Mouse (Mus musculus) forebrain, embryonic 16.5 days (tissue): ENCODE results near the gene Nos2. TPM values are rescaled to one million over a fixed set of nuclear protein-coding genes. Genes with fewer than 3 reads are reported as not detected.

Source experiments
- ATAC-seq: fragments of 200-750 bp; cut with Nextera tagmentation; 2 replicates; pipeline ENCODE4 v1.8.0; 2017; ENCODE audit warnings: mild to moderate bottlenecking, moderate library complexity
- H3K27ac ChIP-seq: fragments of 300-500 bp; sonication (generic); 2 replicates; pipeline ENCODE4 v1.5.1; 2014; ENCODE audit warnings: low read length, control low read depth
- H3K27me3 ChIP-seq: fragments of 300-500 bp; sonication (generic); replicated peaks from 2 replicates; pipeline ENCODE4 v1.6.1; 2014; ENCODE audit warnings: low read length; ENCODE audit not compliant: control insufficient read depth, insufficient read depth
- H3K36me3 ChIP-seq: fragments of 300-500 bp; sonication (generic); 2 replicates; pipeline ENCODE4 v1.6.1; 2014; ENCODE audit not compliant: control insufficient read depth, insufficient read depth
- H3K4me1 ChIP-seq: fragments of 300-500 bp; sonication (generic); replicated peaks from 2 replicates; pipeline ENCODE4 v1.6.1; 2014; ENCODE audit warnings: low read length; ENCODE audit not compliant: control insufficient read depth, insufficient read depth
- H3K4me2 ChIP-seq: fragments of 300-500 bp; sonication (generic); 2 replicates; pipeline ENCODE4 v1.6.1; 2014; ENCODE audit warnings: mild to moderate bottlenecking, low read length, control low read depth
- H3K4me3 ChIP-seq: fragments of 300-500 bp; sonication (generic); replicated peaks from 2 replicates; pipeline ENCODE4 v1.5.1; 2014; ENCODE audit warnings: mild to moderate bottlenecking, low read length, control low read depth
- H3K9ac ChIP-seq: fragments of 300-500 bp; sonication (generic); replicated peaks from 2 replicates; pipeline ENCODE4 v1.6.1; 2014; ENCODE audit warnings: low read depth, low read length, control low read depth
- H3K9me3 ChIP-seq: fragments of 300-500 bp; sonication (generic); 2 replicates; pipeline ENCODE4 v1.6.1; 2016; ENCODE audit warnings: low read length; ENCODE audit not compliant: control insufficient read depth
- WGBS: fragments of 180-500 bp; shearing (Covaris S2); extraction: QIAGEN DNeasy Blood & Tissue Kit; methylation state at CpG from one replicate; pipeline ENCODE4 v1.1.7; 2014; 5-methylcytosine and 5-hydroxymethylcytosine counted together
- polyA plus RNA-seq: library from polyadenylated mRNA; unstranded; fragments of >200 nt; fragmentation: Nextera tagmentation; extraction: Ambion mirVana; gene quantifications from 2 replicates; pipeline ENCODE4 v1.2.1, GENCODE M21; 2015

Nos2 gene
- 1.2 and 1.4 TPM in 2 replicates for polyA plus RNA-seq

DNA sequence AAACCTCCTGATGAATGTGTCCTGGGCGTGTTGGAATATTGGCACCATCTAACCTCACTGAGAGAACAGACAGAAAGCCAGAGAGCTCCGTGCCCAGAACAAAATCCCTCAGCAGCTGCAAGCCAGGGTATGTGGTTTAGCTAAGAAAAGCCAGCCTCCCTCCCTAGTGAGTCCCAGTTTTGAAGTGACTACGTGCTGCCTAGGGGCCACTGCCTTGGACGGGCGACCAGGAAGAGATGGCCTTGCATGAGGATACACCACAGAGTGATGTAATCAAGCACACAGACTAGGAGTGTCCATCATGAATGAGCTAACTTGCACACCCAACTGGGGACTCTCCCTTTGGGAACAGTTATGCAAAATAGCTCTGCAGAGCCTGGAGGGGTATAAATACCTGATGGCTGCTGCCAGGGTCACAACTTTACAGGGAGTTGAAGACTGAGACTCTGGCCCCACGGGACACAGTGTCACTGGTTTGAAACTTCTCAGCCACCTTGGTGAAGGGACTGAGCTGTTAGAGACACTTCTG lies at the start of gene Nos2:
Nos2 (plus strand) TSS at position 377 of the 529 bp plus-strand sequence.
- peaks cover 6% of the 10 kb centered on the region for H3K4me1 ChIP-seq
- no peak within 1 kb of the TSS for H3K27ac ChIP-seq
- H3K27me3 ChIP-seq = peaks cover 23% of the 10 kb centered on the region
- no peak within 1 kb of the TSS for H3K4me2 ChIP-seq
- no peaks in the 10 kb centered on the region for H3K36me3 ChIP-seq
- H3K9me3 ChIP-seq = peaks cover 2% of the 10 kb centered on the region; the same call in 1 of the 2 replicates
- no peak for ATAC-seq
- H3K4me3 ChIP-seq = no peak within 1 kb of the TSS
- H3K9ac ChIP-seq = no peak within 1 kb of the TSS
- WGBS = 57% methylated on average over 6 of the region's 6 CpGs

DNA sequence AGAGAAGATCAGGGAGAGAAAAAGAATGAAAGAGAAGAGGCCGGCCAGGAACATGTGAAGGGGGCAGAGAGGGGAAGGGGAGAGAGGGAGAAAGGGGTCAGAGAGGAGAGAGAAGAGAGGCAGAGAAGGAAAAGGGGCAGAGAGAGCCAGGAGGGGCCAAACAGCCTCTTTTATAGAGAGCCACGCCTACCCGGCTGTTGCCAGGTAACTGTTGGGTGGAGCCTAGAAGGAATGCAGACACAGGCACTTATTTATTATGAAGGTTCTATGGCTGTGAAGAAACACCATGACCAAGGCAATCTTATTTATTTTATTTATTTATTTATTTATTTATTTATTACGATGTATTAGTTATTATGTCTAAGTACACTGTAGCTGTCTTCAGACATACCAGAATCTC lies 49.7 kb upstream of the Nos2 start:
- Histone ChIP-seq H3K9ac (no peak overlapping the region), H3K27ac (no peak overlapping the region), H3K4me2 (no peak overlapping the region), H3K9me3 (no peaks in the 10 kb centered on the region), H3K36me3 (no peaks in the 10 kb centered on the region), H3K4me1 (no peaks in the 10 kb centered on the region), H3K27me3 (no peaks in the 10 kb centered on the region), H3K4me3 (no peak overlapping the region)
- WGBS = 85% methylated on average over 4 of the region's 4 CpGs
- ATAC-seq = no peak

GRCm38 (mm10) chr11:78872782-78873181 lies 47.8 kb upstream of the Nos2 start:
- no peak for ATAC-seq
- Histone ChIP-seq H3K4me2 (no peak overlapping the region), H3K36me3 (no peaks in the 10 kb centered on the region), H3K27me3 (no peaks in the 10 kb centered on the region), H3K4me1 (no peaks in the 10 kb centered on the region), H3K27ac (no peak overlapping the region), H3K9ac (no peak overlapping the region), H3K4me3 (no peak overlapping the region), H3K9me3 (no peaks in the 10 kb centered on the region)
- WGBS = 77% methylated on average over 2 of the region's 2 CpGs

DNA sequence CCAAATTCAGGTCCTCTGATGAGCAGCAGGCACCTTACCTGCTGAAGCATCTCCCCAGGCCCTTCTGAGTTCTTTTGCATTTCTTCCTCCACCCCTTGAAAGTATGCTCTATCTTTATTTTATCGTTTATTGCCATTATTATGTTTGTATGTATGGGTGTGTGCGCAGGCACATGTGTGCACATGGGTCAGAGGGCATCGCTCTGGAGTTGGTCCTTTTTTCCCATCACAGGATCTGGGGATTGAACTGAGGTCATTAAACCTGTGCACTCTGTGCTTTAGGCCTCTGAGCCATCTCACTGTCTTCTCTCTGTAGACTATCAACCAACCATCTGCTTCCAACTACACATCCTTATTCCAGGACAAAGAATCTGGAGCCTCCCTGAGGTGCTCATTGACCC lies 40.9 kb upstream of the Nos2 start:
- Histone ChIP-seq H3K4me1 (no peaks in the 10 kb centered on the region), H3K36me3 (no peaks in the 10 kb centered on the region), H3K4me3 (no peak overlapping the region), H3K27ac (no peak overlapping the region), H3K27me3 (no peaks in the 10 kb centered on the region), H3K9ac (no peak overlapping the region), H3K9me3 (no peaks in the 10 kb centered on the region), H3K4me2 (no peak overlapping the region)
- WGBS = 94% methylated on average over 3 of the region's 3 CpGs
- ATAC-seq = no peak

DNA sequence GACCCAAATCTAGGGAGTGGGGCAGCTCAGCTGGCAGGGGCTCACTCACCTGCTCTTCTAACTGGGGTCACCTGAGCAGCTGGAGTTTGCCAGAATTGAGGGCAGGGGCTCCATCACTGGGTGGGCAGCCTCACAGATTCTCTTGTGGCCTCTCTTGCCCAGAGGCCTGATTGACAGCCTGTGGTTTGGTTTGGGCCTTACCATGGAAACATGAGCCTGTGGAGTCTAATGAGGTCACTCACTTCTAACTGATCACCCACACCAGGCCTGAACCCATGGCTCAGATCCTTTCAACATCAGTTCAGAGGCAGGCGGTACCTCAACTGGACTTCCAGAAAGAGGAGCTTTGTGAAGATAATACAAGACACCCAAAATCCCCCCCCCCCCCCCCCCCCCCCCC lies 33.9 kb upstream of the Nos2 start:
- peaks cover 17% of the 10 kb centered on the region for H3K4me1 ChIP-seq
- H3K4me3 ChIP-seq = no peak overlapping the region
- peak overlapping the region; percentile 69 for H3K27ac ChIP-seq
- peak; percentile 56 for ATAC-seq
- no peaks in the 10 kb centered on the region for H3K36me3 ChIP-seq
- 11% methylated on average over 1 of the region's 1 CpGs for WGBS
- no peaks in the 10 kb centered on the region for H3K9me3 ChIP-seq
- H3K27me3 ChIP-seq = no peaks in the 10 kb centered on the region
- peak overlapping the region; percentile 23 for H3K4me2 ChIP-seq
- no peak overlapping the region for H3K9ac ChIP-seq

DNA sequence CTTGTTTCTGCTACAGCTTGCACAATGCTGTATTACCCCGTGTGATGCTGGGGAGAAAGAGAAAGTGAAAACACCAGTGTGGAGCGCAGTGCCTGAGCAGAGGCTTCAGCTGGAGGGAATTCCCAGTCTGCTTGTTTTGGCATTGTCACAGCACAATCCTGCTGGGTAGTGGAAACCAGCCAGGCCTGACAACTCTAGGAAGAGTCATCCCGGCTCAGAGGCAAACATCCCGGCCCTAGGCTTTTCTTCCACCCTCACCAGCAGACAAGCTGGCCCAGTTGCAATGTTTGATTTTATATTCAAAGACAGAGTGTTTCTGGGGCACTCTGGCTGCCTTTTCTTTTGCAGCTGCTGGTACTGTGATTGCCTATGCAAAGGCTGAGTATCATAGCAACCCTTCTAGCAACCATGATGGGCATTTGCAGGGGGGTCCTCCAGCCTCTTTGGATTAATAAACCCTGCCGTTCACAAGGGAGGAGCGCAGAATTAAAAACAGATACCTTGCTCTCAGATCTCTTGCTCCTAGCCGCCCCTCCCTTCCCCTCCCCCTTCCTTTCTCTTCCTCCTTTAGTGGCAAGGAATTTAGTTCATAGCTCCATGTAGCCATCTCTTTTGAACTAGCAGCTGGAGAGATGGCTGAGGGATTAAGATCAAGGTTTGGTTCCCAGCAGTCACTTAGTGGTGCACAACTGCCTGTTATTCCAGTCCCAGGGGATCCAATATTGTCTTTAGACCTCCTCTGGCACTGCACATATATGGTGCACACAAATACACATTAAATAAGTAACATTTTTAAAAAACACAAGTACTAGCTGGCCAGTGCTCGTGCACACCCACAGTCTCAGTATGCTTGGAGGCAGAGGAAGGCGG lies 33.2 kb upstream of the Nos2 start:
- H3K9ac ChIP-seq = no peak overlapping the region
- ATAC-seq = peak; percentile 93
- H3K4me3 ChIP-seq = no peak overlapping the region
- H3K4me1 ChIP-seq = peaks cover 17% of the 10 kb centered on the region
- H3K27ac ChIP-seq = peak overlapping the region; percentile 69
- no peaks in the 10 kb centered on the region for H3K9me3 ChIP-seq
- peak overlapping the region; percentile 25 for H3K4me2 ChIP-seq
- no peaks in the 10 kb centered on the region for H3K36me3 ChIP-seq
- H3K27me3 ChIP-seq = no peaks in the 10 kb centered on the region
- 16% methylated on average over 9 of the region's 9 CpGs for WGBS

DNA sequence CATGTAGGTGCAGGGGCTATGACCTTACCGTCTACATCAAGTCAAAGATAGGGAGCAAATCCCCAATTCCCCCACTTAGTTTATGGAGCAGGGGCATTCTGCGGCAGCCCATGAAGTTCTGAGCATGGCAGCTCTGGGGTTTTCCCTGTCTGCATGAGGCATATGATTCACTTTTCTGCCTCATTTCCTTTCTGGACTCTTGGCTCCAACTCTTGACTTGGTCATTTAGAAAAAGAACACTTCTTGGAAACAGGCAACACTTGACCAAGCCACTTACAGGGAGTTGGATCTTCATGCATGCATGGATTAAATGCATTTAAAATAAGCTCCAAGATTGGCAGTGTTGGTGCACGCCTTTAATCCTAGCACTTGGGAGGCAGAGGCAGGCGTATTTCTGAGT lies 31.4 kb upstream of the Nos2 start:
- H3K4me2 ChIP-seq = no peak overlapping the region
- no peaks in the 10 kb centered on the region for H3K27me3 ChIP-seq
- peaks cover 17% of the 10 kb centered on the region for H3K4me1 ChIP-seq
- H3K9me3 ChIP-seq = no peaks in the 10 kb centered on the region
- no peak overlapping the region for H3K27ac ChIP-seq
- ATAC-seq = no peak
- 89% methylated on average over 4 of the region's 4 CpGs for WGBS
- no peak overlapping the region for H3K4me3 ChIP-seq
- no peak overlapping the region for H3K9ac ChIP-seq
- H3K36me3 ChIP-seq = no peaks in the 10 kb centered on the region

GRCm38 (mm10) chr11:78896357-78897123 lies 24.0 kb upstream of the Nos2 start:
- Histone ChIP-seq H3K4me2 (no peak overlapping the region), H3K9ac (no peak overlapping the region), H3K9me3 (no peaks in the 10 kb centered on the region; the same call in 1 of the 2 replicates), H3K4me1 (no peaks in the 10 kb centered on the region), H3K4me3 (no peak overlapping the region), H3K27ac (no peak overlapping the region), H3K36me3 (no peaks in the 10 kb centered on the region), H3K27me3 (no peaks in the 10 kb centered on the region)
- 72% methylated on average over 7 of the region's 7 CpGs for WGBS
- no peak for ATAC-seq

DNA sequence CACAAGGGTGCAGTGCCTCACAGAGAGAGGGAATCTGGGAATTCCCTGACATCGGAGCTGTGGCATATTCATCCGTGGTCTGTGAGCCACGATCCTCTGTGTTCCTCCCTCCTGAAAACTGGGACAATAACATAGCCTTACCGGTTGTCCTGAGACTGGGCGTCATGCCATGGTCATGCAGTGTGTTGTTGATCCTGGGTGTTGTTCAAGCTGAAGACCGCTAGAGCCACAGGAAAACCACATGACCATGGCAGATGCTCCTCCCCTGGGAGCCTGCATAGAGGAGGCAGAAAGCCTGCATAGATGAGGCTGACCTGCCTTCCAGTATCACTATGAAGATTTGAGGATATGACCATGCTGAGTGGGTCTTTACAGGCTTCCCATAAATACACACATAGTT lies 5.1 kb upstream of the Nos2 start:
- Histone ChIP-seq H3K9ac (no peak overlapping the region), H3K27ac (no peak overlapping the region), H3K4me2 (no peak overlapping the region), H3K4me1 (no peaks in the 10 kb centered on the region), H3K9me3 (no peaks in the 10 kb centered on the region), H3K27me3 (no peaks in the 10 kb centered on the region), H3K36me3 (no peaks in the 10 kb centered on the region), H3K4me3 (no peak overlapping the region)
- no peak for ATAC-seq
- WGBS = 78% methylated on average over 6 of the region's 6 CpGs
